Mouse (Mus musculus) midbrain, embryonic 10.5 days (tissue): ENCODE data around the gene Cdh13. TPM values are rescaled to one million over a fixed set of nuclear protein-coding genes. Genes with fewer than 3 reads are reported as not detected.

Experiments used
- DNase-seq: peaks from one replicate; pipeline ENCODE4 v3.0.0-alpha.2; 2017; ENCODE audit warnings: low spot score
- H3K27ac ChIP-seq: fragments of 300-500 bp; sonication (generic); replicated peaks from 2 replicates; pipeline ENCODE4 v1.5.1; 2016; ENCODE audit warnings: mild to moderate bottlenecking
- H3K27me3 ChIP-seq: fragments of 300-500 bp; sonication (generic); 2 replicates; pipeline ENCODE4 v1.6.1; 2016; ENCODE audit warnings: low read depth, mild to moderate bottlenecking; ENCODE audit not compliant: poor library complexity, severe bottlenecking
- H3K36me3 ChIP-seq: fragments of 300-500 bp; sonication (generic); 2 replicates; pipeline ENCODE4 v1.6.1; 2016; ENCODE audit warnings: mild to moderate bottlenecking, moderate library complexity
- H3K4me1 ChIP-seq: fragments of 300-500 bp; sonication (generic); 2 replicates; pipeline ENCODE4 v1.6.1; 2016
- H3K4me3 ChIP-seq: fragments of 300-500 bp; sonication (generic); 2 replicates; pipeline ENCODE4 v1.5.1; 2016; ENCODE audit warnings: mild to moderate bottlenecking, moderate library complexity
- H3K9me3 ChIP-seq: fragments of 300-500 bp; sonication (generic); replicated peaks from 2 replicates; pipeline ENCODE4 v1.6.1; 2016; ENCODE audit warnings: mild to moderate bottlenecking
- whole genome bisulfite sequencing: fragments of 180-500 bp; shearing (Covaris S2); methylation state at CpG from one replicate; pipeline ENCODE4 v1.1.7; 2016; 5-methylcytosine and 5-hydroxymethylcytosine counted together
- polyA plus RNA-seq: library from polyadenylated mRNA; unstranded; fragments of >200 nt; fragmentation: Nextera tagmentation; extraction: Ambion mirVana; gene quantifications from 2 replicates; pipeline ENCODE4 v1.2.1, GENCODE M21; 2016

The Cdh13 gene
- polyA plus RNA-seq, 1 experiment from 2014 or later = 2.5 TPM

DNA sequence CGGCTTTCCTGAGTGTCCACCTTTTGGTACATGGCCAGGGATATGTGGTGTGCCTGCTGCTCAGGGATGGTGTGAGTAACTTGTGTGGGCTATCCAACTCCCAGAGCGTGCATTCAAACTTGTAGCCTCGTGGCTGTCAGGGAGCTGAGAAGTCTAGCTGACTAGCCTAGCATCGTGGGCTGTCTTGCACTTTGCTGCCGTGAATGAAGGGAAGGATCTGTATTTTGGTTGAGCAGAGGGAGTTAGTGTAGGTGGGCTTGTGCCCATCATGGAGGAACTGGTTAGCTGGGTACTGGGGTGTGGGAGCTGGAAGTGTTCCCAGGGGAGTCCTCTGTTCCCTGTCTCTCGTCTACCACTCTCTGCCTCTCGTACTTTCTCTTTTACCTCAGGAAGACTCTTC is 74.1 kb downstream of the Cdh13 start:
- H3K36me3 ChIP-seq = no peaks in the 10 kb centered on the region
- H3K27me3 ChIP-seq = no peaks in the 10 kb centered on the region
- no peaks in the 10 kb centered on the region for H3K9me3 ChIP-seq
- DNase-seq = no peak
- WGBS = 96% methylated on average over 7 of the region's 7 CpGs
- no peak overlapping the region for H3K4me3 ChIP-seq
- H3K4me1 ChIP-seq = no peaks in the 10 kb centered on the region
- H3K27ac ChIP-seq = no peak overlapping the region

DNA sequence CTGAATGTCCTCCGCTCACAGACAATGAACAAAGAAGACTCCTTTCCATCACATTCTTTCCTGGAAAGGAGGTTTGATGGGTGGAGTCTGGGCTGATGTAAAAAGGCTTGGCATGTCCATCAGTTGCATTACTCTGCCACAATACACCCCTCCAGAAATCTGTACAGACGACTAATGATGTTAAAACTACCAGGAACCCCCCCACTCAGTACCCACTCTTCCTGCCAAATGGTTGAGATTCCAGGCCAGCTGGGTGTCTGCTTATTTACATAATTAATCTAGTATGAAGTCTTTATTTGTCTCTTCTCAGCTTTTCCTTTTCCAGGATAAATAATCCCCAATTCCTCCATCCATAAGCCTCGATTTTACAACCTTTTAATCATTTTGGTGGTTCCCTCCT is 80.2 kb downstream of the Cdh13 start:
- Histone ChIP-seq H3K36me3 (no peaks in the 10 kb centered on the region), H3K4me1 (peaks cover 11% of the 10 kb centered on the region), H3K27ac (no peak overlapping the region), H3K9me3 (no peaks in the 10 kb centered on the region), H3K27me3 (no peaks in the 10 kb centered on the region), H3K4me3 (no peak overlapping the region)
- DNase-seq = no peak
- 76% methylated on average over 3 of the region's 3 CpGs for WGBS

DNA sequence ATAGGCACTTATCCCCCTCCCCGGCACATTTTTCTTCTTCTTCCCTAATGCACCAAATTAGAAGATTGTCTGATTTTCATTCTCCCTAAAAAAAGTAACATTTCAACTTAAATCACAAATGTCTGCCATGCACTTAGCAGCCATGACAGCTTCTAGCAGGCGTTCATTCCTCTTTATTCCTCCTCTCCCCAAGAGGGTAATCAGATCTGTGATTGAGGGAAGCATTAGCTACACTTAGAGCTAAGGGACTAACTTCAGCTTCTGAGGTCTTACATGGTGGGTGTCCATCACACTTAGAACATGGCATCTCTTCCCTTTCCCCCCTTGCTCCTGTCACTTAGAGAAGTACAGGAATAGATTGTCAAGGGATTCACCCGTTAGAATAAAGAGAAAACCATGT is 89.6 kb downstream of the Cdh13 start:
- no peak for DNase-seq
- Histone ChIP-seq H3K27me3 (no peaks in the 10 kb centered on the region), H3K4me1 (peaks cover 15% of the 10 kb centered on the region), H3K36me3 (no peaks in the 10 kb centered on the region), H3K27ac (no peak overlapping the region), H3K9me3 (no peaks in the 10 kb centered on the region), H3K4me3 (no peak overlapping the region)
- 88% methylated on average over 3 of the region's 3 CpGs for WGBS

DNA sequence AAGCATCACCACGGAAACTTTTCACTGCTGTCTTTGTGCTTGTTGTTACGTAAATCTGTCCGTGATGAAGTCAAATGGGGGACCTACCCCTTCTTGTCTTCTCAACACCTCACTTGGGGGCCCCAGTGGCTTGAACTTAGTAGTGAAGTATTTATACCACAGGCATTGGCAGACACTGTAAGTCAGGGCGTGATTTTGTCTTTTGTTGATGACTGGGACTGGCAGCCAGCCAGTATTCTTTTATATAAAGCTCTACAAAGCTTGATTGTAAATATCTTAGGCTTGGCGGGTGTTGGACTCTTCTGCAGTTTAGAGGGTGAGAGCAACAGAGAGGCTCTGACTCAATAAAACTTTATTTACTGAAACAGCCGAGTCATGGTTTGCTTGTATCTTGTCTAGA is 91.2 kb downstream of the Cdh13 start:
- 85% methylated on average over 6 of the region's 6 CpGs for WGBS
- Histone ChIP-seq H3K4me3 (no peak overlapping the region), H3K27me3 (no peaks in the 10 kb centered on the region), H3K36me3 (no peaks in the 10 kb centered on the region), H3K9me3 (no peaks in the 10 kb centered on the region), H3K4me1 (peaks cover 20% of the 10 kb centered on the region), H3K27ac (no peak overlapping the region)
- DNase-seq = no peak

DNA sequence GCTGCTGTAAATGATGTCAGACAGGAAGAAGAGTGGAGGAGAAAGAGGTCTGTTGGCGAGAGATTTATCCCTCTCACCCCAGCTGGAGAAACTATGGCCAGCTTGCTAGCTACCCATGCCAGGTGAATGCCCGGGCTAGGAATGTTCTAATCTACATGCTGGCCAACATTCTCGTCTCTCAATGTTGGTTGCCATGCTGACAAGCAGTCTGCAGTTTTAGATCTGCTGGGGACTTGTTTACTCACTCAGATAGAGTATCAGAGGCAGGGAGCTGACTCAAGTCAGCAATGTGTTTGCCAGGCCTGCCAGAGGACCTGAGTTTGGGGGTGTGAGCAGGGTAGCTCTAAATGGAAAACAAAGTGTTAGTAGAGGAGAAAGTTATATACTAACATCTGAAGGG is 93.3 kb downstream of the Cdh13 start:
- Histone ChIP-seq H3K27ac (no peak overlapping the region), H3K4me3 (no peak overlapping the region), H3K4me1 (peaks cover 32% of the 10 kb centered on the region), H3K36me3 (no peaks in the 10 kb centered on the region), H3K27me3 (no peaks in the 10 kb centered on the region), H3K9me3 (no peaks in the 10 kb centered on the region)
- WGBS = 69% methylated on average over 3 of the region's 3 CpGs
- DNase-seq = no peak

DNA sequence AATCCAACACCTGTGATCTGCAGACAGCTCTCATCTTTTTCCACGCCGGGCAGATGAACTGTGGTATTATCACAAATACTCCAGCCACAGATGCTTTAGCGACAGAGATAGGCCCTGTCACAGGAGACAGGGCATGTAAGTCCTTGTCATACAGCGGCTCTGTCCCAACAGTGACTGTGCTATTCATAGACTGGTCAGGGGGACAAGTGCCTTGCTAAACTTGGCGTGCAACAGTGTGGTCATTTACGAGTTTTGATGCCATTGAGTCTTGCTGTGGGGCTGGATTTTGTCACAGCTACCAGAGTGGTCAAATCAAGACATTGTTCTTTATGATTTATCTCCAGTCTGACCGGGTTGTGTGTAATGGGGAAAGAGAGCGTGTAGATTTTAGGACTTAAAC is 95.5 kb downstream of the Cdh13 start:
- H3K9me3 ChIP-seq = no peaks in the 10 kb centered on the region
- no peak for DNase-seq
- H3K27me3 ChIP-seq = no peaks in the 10 kb centered on the region
- no peak overlapping the region for H3K27ac ChIP-seq
- H3K4me3 ChIP-seq = no peak overlapping the region
- peaks cover 29% of the 10 kb centered on the region for H3K4me1 ChIP-seq
- 88% methylated on average over 8 of the region's 8 CpGs for WGBS
- no peaks in the 10 kb centered on the region for H3K36me3 ChIP-seq

DNA sequence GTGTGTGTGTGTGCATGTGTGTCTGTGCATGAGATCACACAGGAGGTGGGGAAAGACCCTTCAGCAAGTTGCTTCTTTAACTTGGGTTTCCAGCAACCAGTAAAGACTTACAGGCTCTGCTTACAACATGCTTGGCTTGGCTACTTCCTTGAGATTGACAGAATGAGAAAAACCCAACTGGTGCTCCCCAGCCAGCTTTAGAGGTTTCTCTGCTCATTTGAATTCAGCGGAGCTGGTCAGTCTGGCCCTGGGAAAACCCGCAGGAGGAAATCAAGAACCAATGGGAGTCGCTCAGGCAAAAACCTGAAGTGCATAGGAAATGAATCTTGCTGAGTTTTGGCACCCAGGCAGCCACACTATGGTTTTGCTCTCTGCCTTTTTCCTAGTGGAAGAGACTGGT is 96.1 kb downstream of the Cdh13 start:
- Histone ChIP-seq H3K27ac (peak overlapping the region; percentile 58), H3K4me1 (peaks cover 23% of the 10 kb centered on the region), H3K4me3 (no peak overlapping the region), H3K9me3 (no peaks in the 10 kb centered on the region), H3K36me3 (no peaks in the 10 kb centered on the region), H3K27me3 (no peaks in the 10 kb centered on the region)
- 49% methylated on average over 3 of the region's 3 CpGs for WGBS
- DNase-seq = no peak

DNA sequence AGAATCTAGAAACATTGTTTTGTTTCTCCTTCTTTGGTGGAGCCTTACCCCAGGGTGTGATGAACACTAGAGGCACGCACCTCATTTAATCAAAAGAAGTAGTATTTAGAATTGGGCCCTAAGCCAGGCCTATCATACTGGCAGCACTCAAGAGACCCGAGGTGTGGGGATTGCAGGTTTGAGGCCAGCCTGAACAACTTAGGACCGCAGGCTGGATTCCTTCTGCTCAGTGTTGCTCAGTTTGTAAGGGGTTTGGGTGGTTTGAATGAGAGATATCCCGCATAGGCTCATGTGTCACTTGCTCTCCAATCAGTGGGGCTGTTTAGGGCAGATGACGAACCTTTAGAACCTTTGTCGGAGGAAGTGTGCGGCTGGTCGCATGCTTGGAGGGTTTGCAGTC is 96.5 kb downstream of the Cdh13 start:
- Histone ChIP-seq H3K27me3 (no peaks in the 10 kb centered on the region), H3K36me3 (no peaks in the 10 kb centered on the region), H3K4me1 (peaks cover 21% of the 10 kb centered on the region), H3K27ac (no peak overlapping the region; the same call in 1 of the 2 replicates), H3K4me3 (no peak overlapping the region), H3K9me3 (no peaks in the 10 kb centered on the region)
- 75% methylated on average over 8 of the region's 8 CpGs for WGBS
- DNase-seq = no peak

DNA sequence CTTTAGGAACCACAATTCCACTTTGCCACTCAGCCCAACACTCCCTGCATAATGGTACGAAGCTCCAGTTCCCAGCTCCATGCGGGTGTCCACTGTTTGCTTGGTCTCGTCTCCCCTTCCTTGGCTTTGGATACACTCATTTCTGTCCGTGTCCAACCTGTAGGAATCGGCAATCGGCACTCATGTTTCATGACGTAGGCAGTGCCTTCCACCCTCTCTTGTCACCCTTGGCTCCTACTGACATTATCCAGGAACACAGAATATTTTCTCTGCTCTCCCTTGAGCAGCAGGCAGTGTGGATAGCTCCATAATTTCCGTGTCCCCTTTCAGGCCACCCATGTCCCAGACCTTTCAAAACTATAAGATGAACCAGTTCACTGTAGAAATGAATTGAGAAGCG is 97.2 kb downstream of the Cdh13 start:
- no peak for DNase-seq
- Histone ChIP-seq H3K27ac (no peak overlapping the region), H3K4me1 (peaks cover 21% of the 10 kb centered on the region), H3K36me3 (no peaks in the 10 kb centered on the region), H3K9me3 (no peaks in the 10 kb centered on the region), H3K4me3 (no peak overlapping the region), H3K27me3 (no peaks in the 10 kb centered on the region)
- WGBS = 75% methylated on average over 9 of the region's 9 CpGs

DNA sequence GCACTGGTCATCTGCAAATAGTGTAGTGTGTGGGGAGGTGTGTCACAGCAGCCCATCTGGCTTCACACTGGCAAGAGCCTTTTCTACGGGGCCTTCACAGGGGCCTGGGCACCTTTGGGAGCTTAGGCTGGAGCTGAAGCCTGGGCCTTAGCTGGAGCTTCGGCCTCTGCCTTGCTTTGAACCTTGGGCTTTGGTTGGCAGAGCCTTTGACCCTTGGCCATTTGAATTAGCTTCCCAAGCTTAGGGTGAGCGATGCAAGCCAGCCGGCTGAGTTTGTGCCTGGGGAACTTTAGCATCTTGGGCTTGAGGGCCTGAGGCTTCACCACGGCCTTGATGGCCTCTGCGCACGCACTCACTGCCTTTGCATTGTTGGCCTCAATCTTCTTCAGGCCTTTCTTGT is 98.1 kb downstream of the Cdh13 start:
- H3K4me3 ChIP-seq = no peak overlapping the region
- H3K27ac ChIP-seq = no peak overlapping the region
- peaks cover 20% of the 10 kb centered on the region for H3K4me1 ChIP-seq
- H3K27me3 ChIP-seq = no peaks in the 10 kb centered on the region
- no peaks in the 10 kb centered on the region for H3K36me3 ChIP-seq
- no peaks in the 10 kb centered on the region for H3K9me3 ChIP-seq
- WGBS = 89% methylated on average over 7 of the region's 7 CpGs
- DNase-seq = no peak

DNA sequence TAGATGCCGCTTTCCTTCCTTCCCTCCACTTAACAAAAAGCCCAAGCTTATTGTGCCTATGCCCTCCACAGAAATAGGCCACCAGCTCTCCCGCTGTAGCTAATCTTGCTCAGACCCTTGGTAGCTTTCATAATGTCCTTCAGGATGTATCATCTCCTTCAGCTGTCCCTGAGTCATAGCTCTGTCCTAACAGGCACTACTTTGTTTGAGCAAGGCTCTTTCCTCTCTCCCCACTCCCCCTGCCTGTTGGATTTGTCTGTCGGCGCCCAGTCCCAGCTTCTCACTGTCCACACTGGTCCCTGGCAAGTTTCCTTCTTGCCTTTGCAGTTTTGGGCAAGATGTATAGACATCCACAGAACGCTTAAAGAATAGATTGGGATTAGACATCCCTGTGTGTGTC is 100.8 kb downstream of the Cdh13 start:
- Histone ChIP-seq H3K9me3 (no peaks in the 10 kb centered on the region), H3K4me1 (peaks cover 16% of the 10 kb centered on the region), H3K27ac (no peak overlapping the region), H3K4me3 (no peak overlapping the region), H3K36me3 (no peaks in the 10 kb centered on the region), H3K27me3 (no peaks in the 10 kb centered on the region)
- no peak for DNase-seq
- WGBS = 92% methylated on average over 5 of the region's 5 CpGs

DNA sequence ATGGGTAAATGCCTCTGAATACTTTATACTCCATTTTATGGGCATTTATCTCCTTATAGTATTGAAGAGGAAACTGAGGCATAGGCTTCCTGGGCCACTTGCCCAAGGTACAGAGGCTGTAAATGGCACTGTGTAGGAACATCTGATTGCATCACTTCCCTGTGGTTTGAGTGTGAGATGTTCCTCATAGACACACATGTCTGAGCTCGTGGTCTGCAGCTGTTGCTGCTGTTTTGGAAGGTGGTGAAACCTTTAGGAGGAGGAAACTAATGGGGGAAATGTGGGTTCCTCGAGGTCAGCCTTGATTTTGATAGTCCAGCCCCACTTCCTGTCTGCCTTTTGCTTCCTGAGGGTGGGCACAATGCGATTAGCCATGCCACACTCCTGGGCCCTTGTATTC is 105.9 kb downstream of the Cdh13 start:
- DNase-seq = no peak
- Histone ChIP-seq H3K36me3 (no peaks in the 10 kb centered on the region), H3K4me3 (no peak overlapping the region), H3K27me3 (no peaks in the 10 kb centered on the region), H3K9me3 (no peaks in the 10 kb centered on the region), H3K27ac (no peak overlapping the region), H3K4me1 (no peaks in the 10 kb centered on the region)
- 82% methylated on average over 3 of the region's 3 CpGs for WGBS

DNA sequence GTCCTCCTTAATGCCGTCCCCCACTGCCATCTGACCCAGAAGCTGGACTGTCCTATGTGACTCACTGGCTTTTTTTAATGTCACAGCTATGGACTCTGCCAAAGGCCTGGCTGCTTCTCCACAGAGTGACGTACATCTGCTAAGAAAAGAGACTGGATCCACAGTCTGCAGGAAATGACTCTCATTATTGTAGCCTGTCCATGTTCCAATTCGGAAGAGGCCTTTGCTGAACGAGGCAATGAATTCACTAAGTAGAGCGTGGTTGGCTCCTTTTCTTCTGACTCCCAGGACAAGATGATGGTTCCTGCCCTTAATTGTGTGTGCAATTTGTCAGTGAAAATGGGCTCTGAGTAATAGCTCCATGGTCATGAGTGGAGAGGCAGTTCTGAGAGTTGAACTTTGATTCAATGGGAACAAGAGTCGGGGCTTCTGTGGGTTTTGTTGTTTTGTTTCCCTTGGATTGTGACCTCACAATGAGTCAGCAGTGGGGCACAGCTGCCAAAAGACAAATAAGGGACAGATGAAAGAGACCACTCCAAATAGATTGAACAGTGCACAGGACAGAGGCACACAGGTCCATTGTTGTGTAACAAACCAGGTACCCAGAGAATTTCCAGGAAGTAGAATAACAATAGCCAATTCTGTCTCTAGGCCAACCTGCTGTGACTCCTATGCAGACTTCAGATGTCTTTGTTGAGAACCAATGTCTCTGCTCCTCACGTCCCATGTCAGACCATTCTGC is 110.5 kb downstream of the Cdh13 start:
- Histone ChIP-seq H3K9me3 (no peaks in the 10 kb centered on the region), H3K27ac (no peak overlapping the region), H3K27me3 (no peaks in the 10 kb centered on the region), H3K4me3 (no peak overlapping the region), H3K36me3 (no peaks in the 10 kb centered on the region), H3K4me1 (no peaks in the 10 kb centered on the region)
- no peak for DNase-seq
- 81% methylated on average over 7 of the region's 7 CpGs for WGBS

DNA sequence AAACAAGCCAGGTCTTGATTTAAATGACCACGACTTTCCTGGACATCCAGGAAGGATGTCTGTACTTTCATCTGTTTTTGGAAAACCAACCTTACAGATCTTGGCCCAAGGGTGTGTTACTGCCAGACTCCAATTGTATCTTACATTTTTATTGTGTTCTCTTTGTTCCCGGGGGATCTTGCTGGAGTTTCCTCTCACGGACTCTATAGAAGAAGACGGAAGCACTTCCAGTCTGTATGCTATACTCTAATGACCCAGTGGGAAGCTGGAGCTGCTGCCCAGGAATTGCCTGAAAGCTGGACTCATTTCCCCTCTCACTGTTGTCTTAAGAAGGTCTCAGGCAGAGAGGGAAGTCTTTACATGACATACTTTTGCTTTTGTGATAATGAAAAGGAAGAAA is 111.6 kb downstream of the Cdh13 start:
- Histone ChIP-seq H3K9me3 (no peaks in the 10 kb centered on the region), H3K27me3 (no peaks in the 10 kb centered on the region), H3K36me3 (no peaks in the 10 kb centered on the region), H3K4me3 (no peak overlapping the region), H3K27ac (no peak overlapping the region), H3K4me1 (no peaks in the 10 kb centered on the region)
- WGBS = 90% methylated on average over 4 of the region's 4 CpGs
- DNase-seq = no peak
